Mouse (Mus musculus): ENCODE measurements around the gene Kbtbd6. TPM values are rescaled to one million over a fixed set of nuclear protein-coding genes. Genes with fewer than 3 reads are reported as not detected.
"Not testable (repeated sequence)": the region's sequence is repeated elsewhere in the genome, so short reads cannot be mapped to it uniquely, and the experiment has no call there.

Kbtbd6 gene
- polyA plus RNA-seq, 1 experiment from 2014 or later, result 3.9 TPM

- Histone ChIP-seq H3K27me3 (replicated peaks) (peaks cover 7% of the 10 kb centered on the region), H3K4me1 (peaks cover 5% of the 10 kb centered on the region; the same call in 1 of the 2 replicates), H3K9me3 (replicated peaks) (peaks cover 4% of the 10 kb centered on the region; the same call in 1 of the 2 replicates), H3K4me2 (no peak overlapping the region), H3K4me3 (no peak overlapping the region), H3K9ac (no peak overlapping the region), H3K27ac (no peak overlapping the region), H3K36me3 (no peaks in the 10 kb centered on the region)
- no peak for ATAC-seq
- WGBS (ENCODE audit: insufficient replicate concordance), result 76% methylated on average over 9 of the region's 9 CpGs
Measured at GRCm38 (mm10) chr14:79444601-79445000, 7.0 kb upstream of the Kbtbd6 start.

- Histone ChIP-seq H3K9ac (no peak overlapping the region), H3K27me3 (replicated peaks) (peaks cover 7% of the 10 kb centered on the region), H3K36me3 (no peaks in the 10 kb centered on the region), H3K27ac (no peak overlapping the region), H3K4me1 (peaks cover 5% of the 10 kb centered on the region; the same call in 1 of the 2 replicates), H3K4me3 (no peak overlapping the region), H3K9me3 (replicated peaks) (no peaks in the 10 kb centered on the region), H3K4me2 (no peak overlapping the region)
- WGBS (ENCODE audit: insufficient replicate concordance), result 74% methylated on average over 16 of the region's 16 CpGs
- ATAC-seq, result no peak
Measured at GRCm38 (mm10) chr14:79445055-79445620, 6.5 kb upstream of the Kbtbd6 start.

- Histone ChIP-seq H3K4me1 (peaks cover 41% of the 10 kb centered on the region), H3K4me3 (peak overlapping the region; percentile 23), H3K4me2 (peak overlapping the region; percentile 55)
- H3K27me3 ChIP-seq (replicated peaks); H3K9ac ChIP-seq; ATAC-seq; H3K36me3 ChIP-seq; H3K27ac ChIP-seq; H3K9me3 ChIP-seq (replicated peaks): not testable (repeated sequence)
- 92% methylated on average over 7 of the region's 10 CpGs for WGBS (ENCODE audit: insufficient replicate concordance)
Measured at GRCm38 (mm10) chr14:79452591-79452934, 928 bp downstream of the Kbtbd6 start.

DNA sequence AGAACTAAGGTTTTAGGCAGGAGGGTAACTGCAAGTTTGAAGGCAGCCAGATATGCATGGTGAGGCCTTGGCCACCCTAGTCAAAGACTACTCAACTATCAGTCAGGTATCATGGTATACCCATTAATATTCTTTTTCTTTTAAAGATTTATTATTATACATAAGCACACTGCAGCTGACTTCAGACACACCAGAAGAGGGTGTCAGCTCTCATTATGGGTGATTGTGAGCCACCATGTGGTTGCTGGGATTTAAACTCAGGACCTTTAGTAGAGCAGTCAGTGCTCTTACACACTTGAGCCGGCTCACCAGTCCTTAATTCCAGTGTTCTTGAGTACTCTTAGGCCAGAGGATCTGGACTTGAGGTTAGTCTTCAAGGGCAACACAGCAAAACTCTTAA is 8.8 kb downstream of the Kbtbd6 start:
- Histone ChIP-seq H3K4me3 (no peak overlapping the region), H3K36me3 (peaks cover 47% of the 10 kb centered on the region), H3K4me2 (no peak overlapping the region), H3K27ac (no peak overlapping the region), H3K27me3 (replicated peaks) (no peaks in the 10 kb centered on the region), H3K9me3 (replicated peaks) (no peaks in the 10 kb centered on the region), H3K4me1 (peaks cover 23% of the 10 kb centered on the region), H3K9ac (no peak overlapping the region)
- ATAC-seq, result no peak
- 91% methylated on average over 1 of the region's 1 CpGs for WGBS (ENCODE audit: insufficient replicate concordance)

GRCm38 (mm10) chr14:79460988-79461387 is 9.4 kb downstream of the Kbtbd6 start:
- Histone ChIP-seq H3K36me3 (peaks cover 52% of the 10 kb centered on the region), H3K27me3 (replicated peaks) (no peaks in the 10 kb centered on the region), H3K27ac (no peak overlapping the region), H3K4me1 (peaks cover 23% of the 10 kb centered on the region), H3K9me3 (replicated peaks) (no peaks in the 10 kb centered on the region), H3K9ac (no peak overlapping the region), H3K4me2 (no peak overlapping the region), H3K4me3 (no peak overlapping the region)
- 91% methylated on average over 4 of the region's 4 CpGs for WGBS (ENCODE audit: insufficient replicate concordance)
- ATAC-seq, result no peak

GRCm38 (mm10) chr14:79465623-79466022 is 14.0 kb downstream of the Kbtbd6 start:
- Histone ChIP-seq H3K27me3 (replicated peaks) (no peaks in the 10 kb centered on the region), H3K36me3 (peaks cover 85% of the 10 kb centered on the region), H3K4me3 (no peak overlapping the region), H3K4me1 (no peaks in the 10 kb centered on the region), H3K27ac (no peak overlapping the region), H3K9me3 (replicated peaks) (no peaks in the 10 kb centered on the region), H3K9ac (no peak overlapping the region), H3K4me2 (no peak overlapping the region)
- 76% methylated on average over 1 of the region's 1 CpGs for WGBS (ENCODE audit: insufficient replicate concordance)
- no peak for ATAC-seq

- Histone ChIP-seq H3K9me3 (replicated peaks) (no peaks in the 10 kb centered on the region), H3K4me2 (no peak overlapping the region), H3K4me3 (no peak overlapping the region), H3K36me3 (peaks cover 88% of the 10 kb centered on the region), H3K4me1 (no peaks in the 10 kb centered on the region), H3K9ac (no peak overlapping the region), H3K27me3 (replicated peaks) (no peaks in the 10 kb centered on the region), H3K27ac (no peak overlapping the region)
- no peak for ATAC-seq
- WGBS (ENCODE audit: insufficient replicate concordance), result 20% methylated on average over 3 of the region's 3 CpGs
Measured at GRCm38 (mm10) chr14:79467621-79468020, 16.0 kb downstream of the Kbtbd6 start.

DNA sequence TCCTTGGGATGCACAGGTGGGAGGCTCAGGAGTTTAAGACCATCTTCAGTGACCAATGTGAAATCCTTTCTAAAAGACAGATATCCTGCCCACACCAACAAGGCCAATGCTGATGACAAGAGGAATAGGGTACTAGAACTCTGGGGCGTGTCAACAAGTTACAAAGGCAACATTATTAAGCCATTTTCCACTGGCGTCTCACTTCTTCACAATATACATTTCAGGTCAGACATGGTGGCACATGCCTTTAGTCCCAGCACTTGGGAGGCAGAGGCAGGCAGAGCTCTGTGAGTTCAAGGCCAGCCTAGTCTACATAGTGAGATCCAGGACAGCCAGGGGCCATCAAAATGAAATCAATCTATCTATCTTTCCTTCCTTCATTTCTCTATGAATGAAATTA is 21.7 kb downstream of the Kbtbd6 start:
- Histone ChIP-seq H3K4me1 (0 out of 2 replicates have a peak, but pooled peaks cover 6% of the 10 kb centered on the region), H3K4me3 (no peak overlapping the region), H3K4me2 (no peak overlapping the region), H3K9ac (no peak overlapping the region), H3K36me3 (peaks cover 96% of the 10 kb centered on the region), H3K27me3 (replicated peaks) (no peaks in the 10 kb centered on the region), H3K27ac (no peak overlapping the region), H3K9me3 (replicated peaks) (no peaks in the 10 kb centered on the region)
- no peak for ATAC-seq
- 89% methylated on average over 2 of the region's 2 CpGs for WGBS (ENCODE audit: insufficient replicate concordance)

- H3K4me2 ChIP-seq, result peak within 1 kb of the TSS; percentile 93
- H3K36me3 ChIP-seq, result peaks cover 32% of the 10 kb centered on the region
- ATAC-seq, result peak; percentile 66
- peaks cover 55% of the 10 kb centered on the region for H3K4me1 ChIP-seq
- peak within 1 kb of the TSS; percentile 85 for H3K4me3 ChIP-seq
- H3K27ac ChIP-seq, result peak within 1 kb of the TSS; percentile 100
- H3K9me3 ChIP-seq (replicated peaks), result no peaks in the 10 kb centered on the region
- H3K9ac ChIP-seq, result peak within 1 kb of the TSS; percentile 95
- under 1% methylated on average over 81 of the region's 96 CpGs for WGBS (ENCODE audit: insufficient replicate concordance)
- H3K27me3 ChIP-seq (replicated peaks), result no peaks in the 10 kb centered on the region
Measured at GRCm38 (mm10) chr14:79480624-79481338, 29.1 kb downstream of the Kbtbd6 start, which contains the start of gene Elf1. Elf1 (plus strand) TSS chr14:79481194.

DNA sequence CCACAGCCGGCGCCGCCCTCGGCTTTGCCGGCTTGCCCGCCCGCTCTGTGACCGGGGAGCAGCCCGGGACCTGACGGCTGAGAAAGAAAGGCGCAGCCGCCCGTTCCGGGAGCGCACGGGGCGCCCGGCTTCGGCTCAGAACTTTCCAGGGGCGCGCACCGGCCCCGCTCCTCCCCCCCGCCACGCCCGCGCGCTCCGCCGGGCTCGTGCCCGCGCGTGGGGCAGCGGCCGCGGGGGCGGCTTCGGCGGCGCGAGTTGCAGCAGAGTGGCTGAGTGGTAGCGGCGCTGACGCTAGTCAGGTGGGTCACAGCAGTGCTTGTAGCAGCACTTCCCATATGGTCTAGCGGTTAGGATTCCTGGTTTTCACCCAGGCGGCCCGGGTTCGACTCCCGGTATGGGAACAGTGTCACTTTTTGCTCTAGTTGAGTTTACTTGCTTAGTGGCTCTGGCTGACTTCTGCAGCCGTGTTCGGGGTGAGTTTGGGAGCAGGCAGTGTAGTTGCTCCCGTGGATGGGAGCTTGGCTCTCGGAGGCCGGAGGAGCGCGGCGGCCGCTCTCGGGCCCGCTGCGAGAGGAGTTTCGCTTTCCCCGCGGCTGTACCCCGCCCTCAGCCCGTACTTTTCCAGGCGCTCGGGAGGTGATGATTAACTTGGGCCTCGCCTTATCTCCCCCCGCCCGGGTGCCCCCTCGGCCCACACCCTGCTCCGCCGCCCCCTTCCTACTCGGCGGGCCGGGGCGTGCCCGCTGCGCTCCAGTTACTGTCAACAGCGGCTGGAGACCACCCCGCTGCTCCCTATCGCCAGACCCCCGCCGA is 29.9 kb downstream of the Kbtbd6 start, which contains the start of gene Wbp4:
Gene Wbp4 (minus strand): TSS at position 182 of the 813 bp plus-strand sequence.
- no peaks in the 10 kb centered on the region for H3K9me3 ChIP-seq (replicated peaks)
- under 1% methylated on average over 86 of the region's 86 CpGs for WGBS (ENCODE audit: insufficient replicate concordance)
- peak within 1 kb of the TSS; percentile 95 for H3K9ac ChIP-seq
- peaks cover 25% of the 10 kb centered on the region for H3K36me3 ChIP-seq
- peak; percentile 89 for ATAC-seq
- no peaks in the 10 kb centered on the region for H3K27me3 ChIP-seq (replicated peaks)
- H3K4me2 ChIP-seq, result peak within 1 kb of the TSS; percentile 93
- peaks cover 63% of the 10 kb centered on the region for H3K4me1 ChIP-seq
- H3K27ac ChIP-seq, result peak within 1 kb of the TSS; percentile 100
- H3K4me3 ChIP-seq, result peak within 1 kb of the TSS; percentile 85

GRCm38 (mm10) chr14:79482251-79482661 is 30.6 kb downstream of the Kbtbd6 start:
- Histone ChIP-seq H3K4me3 (peak overlapping the region; percentile 85), H3K9ac (peak overlapping the region; percentile 95), H3K4me2 (peak overlapping the region; percentile 93), H3K27ac (peak overlapping the region; percentile 100), H3K27me3 (replicated peaks) (no peaks in the 10 kb centered on the region), H3K9me3 (replicated peaks) (no peaks in the 10 kb centered on the region), H3K4me1 (peaks cover 70% of the 10 kb centered on the region), H3K36me3 (peaks cover 19% of the 10 kb centered on the region)
- WGBS (ENCODE audit: insufficient replicate concordance), result under 1% methylated on average over 11 of the region's 11 CpGs
- no peak for ATAC-seq

Measured in liver, embryonic 12.5 days (tissue).